Mouse (Mus musculus) neural tube, embryonic 11.5 days (tissue): Measurements from ENCODE around the gene Sptb. TPM values are rescaled to one million over a fixed set of nuclear protein-coding genes. Genes with fewer than 3 reads are reported as not detected.

ENCODE experiments used
- ATAC-seq: fragments of 200-750 bp; cut with Nextera tagmentation; 2 replicates; pipeline ENCODE4 v1.8.0; 2017; ENCODE audit warnings: moderate number of reproducible peaks, mild to moderate bottlenecking, moderate TSS enrichment, moderate library complexity; ENCODE audit not compliant: insufficient read depth, low FRiP score, low TSS enrichment
- DNase-seq: peaks from one replicate; pipeline ENCODE4 v3.0.0-alpha.2; 2015; ENCODE audit warnings: low spot score
- H3K27ac ChIP-seq: fragments of 300-500 bp; sonication (generic); 2 replicates; pipeline ENCODE4 v1.5.1; 2014; ENCODE audit warnings: low read depth, mild to moderate bottlenecking, low read length
- H3K27me3 ChIP-seq: fragments of 300-500 bp; sonication (generic); 2 replicates; pipeline ENCODE4 v1.6.1; 2014; ENCODE audit warnings: mild to moderate bottlenecking, low read length, mixed read lengths; ENCODE audit not compliant: control insufficient read depth, insufficient read depth
- H3K36me3 ChIP-seq: fragments of 300-500 bp; sonication (generic); 2 replicates; pipeline ENCODE4 v1.6.1; 2014; ENCODE audit warnings: mild to moderate bottlenecking, low read length, moderate library complexity, mixed read lengths; ENCODE audit not compliant: control insufficient read depth, insufficient read depth
- H3K4me1 ChIP-seq: fragments of 300-500 bp; sonication (generic); 2 replicates; pipeline ENCODE4 v1.6.1; 2014; ENCODE audit warnings: low read length, mixed read lengths; ENCODE audit not compliant: control insufficient read depth, insufficient read depth
- H3K4me2 ChIP-seq: fragments of 300-500 bp; sonication (generic); 2 replicates; pipeline ENCODE4 v1.6.1; 2014; ENCODE audit warnings: low read depth, mild to moderate bottlenecking, moderate library complexity
- H3K4me3 ChIP-seq: fragments of 300-500 bp; sonication (generic); 2 replicates; pipeline ENCODE4 v1.5.1; 2014; ENCODE audit warnings: low read depth, low read length
- H3K9ac ChIP-seq: fragments of 300-500 bp; sonication (generic); 2 replicates; pipeline ENCODE4 v1.6.1; 2014; ENCODE audit warnings: mild to moderate bottlenecking, low read length
- H3K9me3 ChIP-seq: fragments of 300-500 bp; sonication (generic); 2 replicates; pipeline ENCODE4 v1.6.1; 2016; ENCODE audit warnings: low read length; ENCODE audit not compliant: control insufficient read depth
- WGBS: fragments of 180-500 bp; shearing (Covaris S2); extraction: QIAGEN DNeasy Blood & Tissue Kit; methylation state at CpG from one replicate; pipeline ENCODE4 v1.1.7; 2014; 5-methylcytosine and 5-hydroxymethylcytosine counted together
- polyA plus RNA-seq: library from polyadenylated mRNA; unstranded; fragments of >200 nt; fragmentation: Nextera tagmentation; extraction: Ambion mirVana; gene quantifications from 2 replicates; pipeline ENCODE4 v1.2.1, GENCODE M21; 2014

Sptb gene
- polyA plus RNA-seq, 1 experiment from 2014 or later: 4.1 TPM

GRCm38 (mm10) chr12:76591037-76591436, 119.3 kb downstream of the Sptb start:
- no peak for ATAC-seq
- no peaks in the 10 kb centered on the region for H3K27me3 ChIP-seq
- 80% methylated on average over 3 of the region's 3 CpGs for WGBS
- DNase-seq: no peak
- H3K9ac ChIP-seq: no peak overlapping the region
- H3K36me3 ChIP-seq: no peaks in the 10 kb centered on the region
- H3K27ac ChIP-seq: no peak overlapping the region
- H3K4me1 ChIP-seq: no peaks in the 10 kb centered on the region
- no peaks in the 10 kb centered on the region for H3K9me3 ChIP-seq
- H3K4me2 ChIP-seq: no peak overlapping the region
- no peak overlapping the region for H3K4me3 ChIP-seq

- ATAC-seq: no peak
- H3K4me1 ChIP-seq: no peaks in the 10 kb centered on the region
- WGBS: 86% methylated on average over 6 of the region's 6 CpGs
- no peak overlapping the region for H3K27ac ChIP-seq
- H3K4me3 ChIP-seq: no peak overlapping the region
- DNase-seq: no peak
- no peak overlapping the region for H3K9ac ChIP-seq
- H3K9me3 ChIP-seq: no peaks in the 10 kb centered on the region
- H3K36me3 ChIP-seq: no peaks in the 10 kb centered on the region
- no peak overlapping the region for H3K4me2 ChIP-seq
- H3K27me3 ChIP-seq: no peaks in the 10 kb centered on the region
Observed at GRCm38 (mm10) chr12:76589531-76589930, 120.8 kb downstream of the Sptb start.

- no peaks in the 10 kb centered on the region for H3K27me3 ChIP-seq
- no peaks in the 10 kb centered on the region for H3K9me3 ChIP-seq
- no peaks in the 10 kb centered on the region for H3K36me3 ChIP-seq
- no peak for ATAC-seq
- DNase-seq: no peak
- H3K4me3 ChIP-seq: no peak overlapping the region
- no peaks in the 10 kb centered on the region for H3K4me1 ChIP-seq
- no peak overlapping the region for H3K27ac ChIP-seq
- no peak overlapping the region for H3K4me2 ChIP-seq
- H3K9ac ChIP-seq: no peak overlapping the region
- WGBS: 67% methylated on average over 11 of the region's 11 CpGs
Observed at GRCm38 (mm10) chr12:76587357-76587756, 123.0 kb downstream of the Sptb start.

- Histone ChIP-seq H3K36me3 (no peaks in the 10 kb centered on the region), H3K4me3 (no peak overlapping the region), H3K4me1 (no peaks in the 10 kb centered on the region), H3K27ac (no peak overlapping the region), H3K27me3 (no peaks in the 10 kb centered on the region), H3K4me2 (no peak overlapping the region), H3K9me3 (no peaks in the 10 kb centered on the region), H3K9ac (no peak overlapping the region)
- ATAC-seq: no peak
- DNase-seq: no peak
Observed at GRCm38 (mm10) chr12:76585028-76585427, 125.3 kb downstream of the Sptb start.

- H3K9ac ChIP-seq: no peak overlapping the region
- H3K27me3 ChIP-seq: no peaks in the 10 kb centered on the region
- H3K4me3 ChIP-seq: no peak overlapping the region
- no peak for DNase-seq
- no peak overlapping the region for H3K4me2 ChIP-seq
- no peaks in the 10 kb centered on the region for H3K36me3 ChIP-seq
- no peaks in the 10 kb centered on the region for H3K4me1 ChIP-seq
- no peak for ATAC-seq
- 89% methylated on average over 7 of the region's 7 CpGs for WGBS
- H3K9me3 ChIP-seq: no peaks in the 10 kb centered on the region
- H3K27ac ChIP-seq: no peak overlapping the region
Observed at GRCm38 (mm10) chr12:76583454-76583853, 126.9 kb downstream of the Sptb start.

- H3K9ac ChIP-seq: no peak overlapping the region
- WGBS: 41% methylated on average over 6 of the region's 6 CpGs
- H3K9me3 ChIP-seq: no peaks in the 10 kb centered on the region
- H3K36me3 ChIP-seq: no peaks in the 10 kb centered on the region
- H3K27ac ChIP-seq: no peak overlapping the region
- no peak overlapping the region for H3K4me2 ChIP-seq
- H3K4me1 ChIP-seq: no peaks in the 10 kb centered on the region
- no peaks in the 10 kb centered on the region for H3K27me3 ChIP-seq
- DNase-seq (no peak), ATAC-seq (no peak)
- H3K4me3 ChIP-seq: no peak overlapping the region
Observed at GRCm38 (mm10) chr12:76582841-76583240, 127.5 kb downstream of the Sptb start.

- Histone ChIP-seq H3K9ac (no peak overlapping the region), H3K27ac (no peak overlapping the region), H3K9me3 (no peaks in the 10 kb centered on the region), H3K4me2 (no peak overlapping the region), H3K27me3 (no peaks in the 10 kb centered on the region), H3K36me3 (no peaks in the 10 kb centered on the region), H3K4me3 (no peak overlapping the region), H3K4me1 (no peaks in the 10 kb centered on the region)
- no peak for DNase-seq
- 77% methylated on average over 3 of the region's 3 CpGs for WGBS
- ATAC-seq: no peak
Observed at GRCm38 (mm10) chr12:76582139-76582538, 128.2 kb downstream of the Sptb start.

GRCm38 (mm10) chr12:76579806-76580205, 130.5 kb downstream of the Sptb start:
- no peak for ATAC-seq
- 95% methylated on average over 1 of the region's 1 CpGs for WGBS

GRCm38 (mm10) chr12:76578465-76578864, 131.9 kb downstream of the Sptb start:
- 80% methylated on average over 2 of the region's 2 CpGs for WGBS
- no peak overlapping the region for H3K9ac ChIP-seq
- H3K36me3 ChIP-seq: peaks cover 3% of the 10 kb centered on the region; the same call in 1 of the 2 replicates
- no peak overlapping the region for H3K4me2 ChIP-seq
- H3K4me1 ChIP-seq: no peaks in the 10 kb centered on the region
- no peak overlapping the region for H3K4me3 ChIP-seq
- no peaks in the 10 kb centered on the region for H3K27me3 ChIP-seq
- no peaks in the 10 kb centered on the region for H3K9me3 ChIP-seq
- DNase-seq: no peak
- no peak for ATAC-seq
- H3K27ac ChIP-seq: no peak overlapping the region

More at GRCm38 (mm10) chr12:76579806-76580205, 130.5 kb downstream of the Sptb start:
- Histone ChIP-seq H3K36me3 (peaks cover 3% of the 10 kb centered on the region; the same call in 1 of the 2 replicates), H3K4me3 (no peak overlapping the region), H3K9ac (no peak overlapping the region), H3K27ac (no peak overlapping the region), H3K4me1 (no peaks in the 10 kb centered on the region), H3K9me3 (no peaks in the 10 kb centered on the region), H3K4me2 (no peak overlapping the region), H3K27me3 (no peaks in the 10 kb centered on the region)
- DNase-seq: no peak
